Mouse (Mus musculus) stomach, postnatal 0 days (tissue): ENCODE results near the gene Ncam1.

Source experiments
- CTCF ChIP-seq: IDR thresholded peaks from 2 replicates; pipeline ENCODE4 v1.5.1; 2016; ENCODE audit warnings: antibody characterized with exemption, low read depth, mild to moderate bottlenecking, moderate library complexity
- EP300 ChIP-seq: optimal IDR thresholded peaks from 2 replicates; pipeline ENCODE3; 2016; ENCODE audit warnings: antibody characterized with exemption

DNA sequence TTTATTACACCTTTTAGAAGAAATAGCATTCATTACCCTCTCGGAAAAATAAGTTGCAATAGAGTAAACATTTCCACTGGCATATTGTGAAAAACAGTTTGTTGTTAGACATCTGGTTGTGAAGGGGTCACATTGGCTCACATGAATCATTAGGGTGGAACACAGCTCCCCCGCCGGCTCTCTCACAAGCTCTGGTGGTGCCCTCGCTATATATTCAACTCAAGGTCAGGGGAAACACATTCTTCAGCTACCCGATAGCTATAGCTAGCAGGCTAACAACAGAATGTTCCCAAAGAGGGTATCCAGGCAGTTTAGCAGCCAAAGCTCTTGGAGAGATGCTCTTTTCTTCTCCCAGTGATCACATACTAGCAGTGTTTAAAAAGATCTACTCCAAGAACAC lies 133.4 kb downstream of the Ncam1 start:
- TF ChIP-seq CTCF = no peak
- no peak for TF ChIP-seq EP300
